Mouse (Mus musculus): Measurements from ENCODE around the gene Ninl. TPM values are rescaled to one million over a fixed set of nuclear protein-coding genes. Genes with fewer than 3 reads are reported as not detected.

Gene Ninl
- total RNA-seq, 4 experiments from 2014 or later: 22.3 to 36.1 (median 28.0) TPM

- DNase-seq: no peak
These were observed 41.6 kb downstream of the Ninl start for GRCm38 (mm10) chr2:150997618-150998017.

- DNase-seq: no peak
These were observed 43.9 kb downstream of the Ninl start for GRCm38 (mm10) chr2:150995324-150995723.

GRCm38 (mm10) chr2:150991050-150991449 is 48.1 kb downstream of the Ninl start:
- DNase-seq: no peak

- no peak for DNase-seq
These were observed 48.7 kb downstream of the Ninl start for GRCm38 (mm10) chr2:150990506-150990905.

GRCm38 (mm10) chr2:150985359-150985758 is 53.8 kb downstream of the Ninl start:
- DNase-seq: no peak

GRCm38 (mm10) chr2:150982051-150982450 is 57.1 kb downstream of the Ninl start:
- DNase-seq: no peak

- DNase-seq: no peak
These were observed 57.7 kb downstream of the Ninl start for GRCm38 (mm10) chr2:150981524-150981923.

GRCm38 (mm10) chr2:150979861-150980620 is 59.1 kb downstream of the Ninl start:
- DNase-seq: no peak

GRCm38 (mm10) chr2:150978791-150979190 is 60.4 kb downstream of the Ninl start:
- no peak for DNase-seq

- DNase-seq: no peak
These were observed 61.5 kb downstream of the Ninl start for GRCm38 (mm10) chr2:150977676-150978075.

- no peak for DNase-seq
These were observed 62.3 kb downstream of the Ninl start for GRCm38 (mm10) chr2:150976871-150977270.

- no peak for DNase-seq
These were observed 65.6 kb downstream of the Ninl start for GRCm38 (mm10) chr2:150973401-150974115.

GRCm38 (mm10) chr2:150972681-150973080 is 66.5 kb downstream of the Ninl start:
- no peak for DNase-seq

GRCm38 (mm10) chr2:150971856-150972255 is 67.3 kb downstream of the Ninl start:
- DNase-seq: no peak

- no peak for DNase-seq
These were observed 70.0 kb downstream of the Ninl start for GRCm38 (mm10) chr2:150969231-150969630.

GRCm38 (mm10) chr2:150967491-150967890 is 71.7 kb downstream of the Ninl start:
- DNase-seq: no peak

GRCm38 (mm10) chr2:150965951-150966350 is 73.2 kb downstream of the Ninl start:
- no peak for DNase-seq

- no peak for DNase-seq
These were observed 74.5 kb downstream of the Ninl start for GRCm38 (mm10) chr2:150964641-150965040.

GRCm38 (mm10) chr2:150963246-150963645 is 75.9 kb downstream of the Ninl start:
- no peak for DNase-seq

GRCm38 (mm10) chr2:150959521-150959920 is 79.7 kb downstream of the Ninl start:
- no peak for DNase-seq

GRCm38 (mm10) chr2:150955859-150956258 is 83.3 kb downstream of the Ninl start:
- DNase-seq: no peak

GRCm38 (mm10) chr2:150951201-150951600 is 88.0 kb downstream of the Ninl start:
- DNase-seq: no peak

- DNase-seq: no peak
These were observed 89.1 kb downstream of the Ninl start for GRCm38 (mm10) chr2:150950056-150950455.

- DNase-seq: no peak
These were observed 89.5 kb downstream of the Ninl start for GRCm38 (mm10) chr2:150949652-150950051.

All from adrenal gland, adult 8-10 months (tissue).